Mouse (Mus musculus): ENCODE results near the gene Vsx2. TPM values are rescaled to one million over a fixed set of nuclear protein-coding genes. Genes with fewer than 3 reads are reported as not detected.

Gene Vsx2
- total RNA-seq, 1 experiment from 2014 or later: not detected

DNA sequence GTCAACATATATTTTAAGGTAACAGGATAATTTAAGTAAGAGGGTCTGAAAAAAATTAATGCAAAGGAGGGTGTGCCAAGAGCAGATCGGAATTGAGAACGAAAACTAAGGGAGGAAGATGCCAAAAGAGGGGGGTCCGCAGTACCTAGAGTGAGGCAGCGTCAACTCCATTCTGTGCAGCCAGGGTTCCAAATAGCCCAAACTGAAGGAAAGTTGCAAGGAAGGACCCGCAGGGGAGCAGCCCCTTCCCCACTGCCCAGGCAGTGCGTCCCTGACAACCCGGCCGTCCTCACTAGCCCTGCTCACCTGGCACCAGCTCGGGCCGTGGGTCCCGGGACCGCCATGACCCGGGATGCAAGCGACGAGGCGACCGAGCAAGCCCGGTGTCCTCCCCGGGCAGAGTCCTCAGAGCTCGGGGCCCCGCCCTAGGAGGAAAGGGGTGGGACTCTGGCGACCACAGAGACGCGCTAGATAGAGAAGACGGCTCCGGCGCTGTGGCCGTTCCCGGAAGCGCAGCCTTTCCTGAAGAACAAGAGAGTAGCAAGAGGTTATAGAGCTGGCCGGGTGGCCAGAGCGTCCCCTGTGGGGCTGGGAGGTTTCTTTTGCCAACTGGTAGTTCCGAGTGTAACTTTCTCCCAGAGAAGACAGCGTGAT lies 47.5 kb downstream of the Vsx2 start, which contains the start of gene Abcd4:
TSS of gene Abcd4 (minus strand) at position 437 of the 654 bp plus-strand sequence.
- peak; percentile 99 for ATAC-seq (replicated peaks in 1 of 2; ENCODE audit: insufficient read depth in 1 of 2, low FRiP score in 2 of 2, low TSS enrichment in 1 of 2, low read depth in 1 of 2, poor library complexity in 2 of 2, severe bottlenecking in 2 of 2)

DNA sequence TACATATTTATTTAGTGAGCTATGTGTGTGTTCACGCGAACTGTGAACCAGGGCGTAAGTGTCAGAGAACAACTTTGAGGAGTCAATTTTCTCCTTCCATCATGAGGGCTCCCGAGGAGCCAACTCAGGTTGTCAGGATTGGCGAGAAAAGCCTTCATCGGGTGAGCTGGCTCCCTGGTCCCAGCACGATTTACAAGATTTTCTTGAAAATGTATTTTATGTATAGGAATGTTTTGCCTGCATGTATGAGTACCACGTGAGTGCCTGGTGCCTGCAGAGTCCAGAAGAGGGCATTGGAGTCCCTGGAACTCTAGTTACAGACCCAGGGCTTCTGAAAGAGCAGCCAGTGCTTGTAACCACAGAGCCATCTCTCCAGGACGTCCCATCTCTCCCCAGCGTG lies 48.1 kb downstream of the Vsx2 start:
- ATAC-seq (replicated peaks in 1 of 2; ENCODE audit: insufficient read depth in 1 of 2, low FRiP score in 2 of 2, low TSS enrichment in 1 of 2, low read depth in 1 of 2, poor library complexity in 2 of 2, severe bottlenecking in 2 of 2): peak; percentile 12 to 34; a peak in 2 of 4 replicates

DNA sequence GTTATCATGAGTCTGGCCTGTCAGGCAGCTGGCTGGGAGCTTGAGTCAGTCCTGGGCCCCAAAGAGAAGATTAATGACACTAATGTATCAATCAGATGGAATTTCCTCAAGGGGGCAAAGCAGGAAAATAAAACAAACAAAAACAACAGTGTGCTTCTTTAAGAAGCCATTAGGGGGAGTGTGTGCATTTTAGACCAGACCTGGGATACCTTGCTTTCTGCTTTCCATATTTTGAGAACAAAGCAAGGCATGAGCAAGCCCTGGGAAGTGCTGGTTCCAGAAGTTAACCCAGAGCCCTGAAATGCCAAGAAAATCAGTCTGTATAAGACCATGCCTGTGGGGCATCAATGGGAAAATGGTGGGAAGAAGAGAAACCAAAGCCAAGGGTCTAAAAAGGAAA lies 51.4 kb downstream of the Vsx2 start:
- no peak for ATAC-seq (replicated peaks in 1 of 2; ENCODE audit: insufficient read depth in 1 of 2, low FRiP score in 2 of 2, low TSS enrichment in 1 of 2, low read depth in 1 of 2, poor library complexity in 2 of 2, severe bottlenecking in 2 of 2)

DNA sequence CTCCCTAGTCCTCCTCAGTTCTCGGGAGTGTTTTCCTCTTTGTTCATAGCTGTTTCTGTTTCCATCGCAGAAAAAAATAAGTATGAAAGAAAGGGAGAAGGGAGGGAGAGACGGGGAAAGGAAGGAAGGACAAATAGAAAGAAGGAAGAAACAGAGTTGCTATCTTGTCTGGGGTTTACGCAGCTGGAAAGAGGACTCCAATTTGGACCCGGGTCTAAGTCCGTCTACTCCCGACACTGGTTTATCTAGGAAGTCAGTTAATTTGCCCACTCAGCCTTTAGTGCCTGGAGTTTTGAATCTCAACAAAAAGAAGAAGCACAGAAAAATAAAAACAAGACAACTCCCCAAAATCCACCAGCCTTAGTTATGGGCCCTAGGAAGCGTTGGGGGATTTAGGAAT lies 55.0 kb downstream of the Vsx2 start:
- no peak for ATAC-seq (replicated peaks in 1 of 2; ENCODE audit: insufficient read depth in 1 of 2, low FRiP score in 2 of 2, low TSS enrichment in 1 of 2, low read depth in 1 of 2, poor library complexity in 2 of 2, severe bottlenecking in 2 of 2)

DNA sequence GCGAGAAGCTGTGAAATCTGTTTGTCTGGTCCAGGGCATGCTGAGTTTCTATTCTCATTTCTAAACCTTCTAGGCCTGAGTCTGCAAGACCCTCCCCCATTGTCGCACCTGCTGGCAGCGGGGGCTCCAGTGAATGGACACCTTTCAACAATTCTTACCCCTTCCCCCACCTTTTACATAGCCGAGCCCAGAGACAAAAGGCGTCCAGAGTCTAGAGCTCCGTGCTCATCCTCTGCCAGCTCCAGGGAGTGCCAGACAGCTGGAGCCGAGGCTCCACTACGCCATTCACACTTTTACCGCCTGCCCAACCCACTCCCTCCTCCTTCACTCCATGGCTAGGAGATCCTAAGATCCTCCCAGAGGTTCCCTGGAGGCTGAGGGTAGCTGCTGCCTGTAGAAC lies 55.6 kb downstream of the Vsx2 start:
- ATAC-seq (replicated peaks in 1 of 2; ENCODE audit: insufficient read depth in 1 of 2, low FRiP score in 2 of 2, low TSS enrichment in 1 of 2, low read depth in 1 of 2, poor library complexity in 2 of 2, severe bottlenecking in 2 of 2): no peak

DNA sequence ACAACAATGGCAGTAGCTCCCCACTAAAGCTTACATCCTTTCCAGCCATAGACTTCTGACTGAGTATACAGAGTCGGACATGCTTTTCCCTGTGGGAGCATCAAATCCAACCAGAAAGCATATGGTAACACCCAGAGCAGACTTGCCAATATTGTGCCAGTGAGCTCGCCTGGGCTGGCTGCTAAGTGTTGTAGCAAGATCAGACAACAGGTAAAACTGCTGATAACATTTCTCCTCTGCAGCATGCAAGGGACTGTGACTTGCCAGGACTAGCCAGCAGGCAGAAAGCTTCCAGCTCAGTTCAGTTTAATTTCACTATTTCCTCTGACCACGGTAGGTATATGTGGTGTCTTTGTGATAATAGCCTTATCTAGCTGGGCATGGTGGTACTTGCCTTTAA lies 62.3 kb downstream of the Vsx2 start:
- no peak for ATAC-seq (replicated peaks in 1 of 2; ENCODE audit: insufficient read depth in 1 of 2, low FRiP score in 2 of 2, low TSS enrichment in 1 of 2, low read depth in 1 of 2, poor library complexity in 2 of 2, severe bottlenecking in 2 of 2)

DNA sequence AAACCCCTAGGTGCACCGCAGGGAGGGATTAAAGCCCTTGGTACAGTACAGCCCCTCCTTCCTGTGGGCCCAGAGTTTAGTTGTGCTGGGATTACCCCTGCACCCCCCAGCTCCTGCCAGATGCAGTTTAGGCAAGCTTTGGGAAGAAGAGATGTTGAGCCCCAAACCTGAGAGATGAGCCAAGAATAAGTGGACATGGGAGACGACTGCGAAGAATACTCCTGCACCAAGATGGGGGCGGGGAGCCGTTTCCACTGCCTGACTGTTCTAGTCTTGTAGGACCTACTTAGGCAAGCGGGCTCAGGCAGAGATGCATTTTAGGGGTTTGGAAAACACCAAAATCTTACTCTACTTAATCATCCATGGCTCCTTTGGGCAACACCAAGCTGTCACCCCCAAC lies 70.7 kb downstream of the Vsx2 start:
- ATAC-seq (replicated peaks in 1 of 2; ENCODE audit: insufficient read depth in 1 of 2, low FRiP score in 2 of 2, low TSS enrichment in 1 of 2, low read depth in 1 of 2, poor library complexity in 2 of 2, severe bottlenecking in 2 of 2): no peak

DNA sequence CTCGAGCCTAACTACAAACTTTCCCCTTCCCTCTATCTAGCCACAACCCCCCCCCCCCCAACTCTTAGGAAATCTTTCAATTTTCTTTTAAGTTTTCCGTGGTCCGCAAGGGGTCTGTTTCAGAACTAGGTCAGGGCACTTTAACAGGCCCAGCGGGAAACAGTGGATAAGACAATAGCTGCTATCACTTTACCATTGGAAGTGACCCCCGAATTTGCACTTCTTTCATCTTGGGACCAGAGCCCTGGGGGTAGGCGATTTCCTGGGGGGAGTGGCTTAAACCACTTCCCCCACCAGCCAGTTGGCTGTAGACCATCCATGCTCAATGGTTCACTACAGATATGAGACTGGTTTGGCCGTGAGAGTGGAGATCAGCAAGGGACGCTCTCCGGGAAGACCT lies 71.1 kb downstream of the Vsx2 start, which contains the start of gene Vrtn:
TSS of gene Vrtn (plus strand) at position 366 of the 400 bp plus-strand sequence.
- no peak for ATAC-seq (replicated peaks in 1 of 2; ENCODE audit: insufficient read depth in 1 of 2, low FRiP score in 2 of 2, low TSS enrichment in 1 of 2, low read depth in 1 of 2, poor library complexity in 2 of 2, severe bottlenecking in 2 of 2)

Other genes with a start within 250 kb of the Vsx2 start
- 9.5 and 30.1 TPM in 2 replicates for gene Coq6, start 208.1 kb upstream of the Vsx2 start, total RNA-seq (2017)
- 1.3 and 2.3 TPM in 2 replicates for gene Fam161b, start 207.9 kb upstream of the Vsx2 start, total RNA-seq (2017)
- gene Entpd5, start 160.7 kb upstream of the Vsx2 start, total RNA-seq (2017): 44.0 and 58.7 TPM in 2 replicates
- gene Bbof1, start 160.7 kb upstream of the Vsx2 start, total RNA-seq (2017): 6.3 and 6.6 TPM in 2 replicates
- 36.1 and 45.4 TPM in 2 replicates for gene Rnf113a2, start 152.6 kb upstream of the Vsx2 start, total RNA-seq (2017)
- 20.3 and 22.3 TPM in 2 replicates for gene Aldh6a1, start 118.8 kb upstream of the Vsx2 start, total RNA-seq (2017)
- 26.6 and 35.2 TPM in 2 replicates for gene Lin52, start 118.3 kb upstream of the Vsx2 start, total RNA-seq (2017)
- gene Abcd4, start 47.7 kb downstream of the Vsx2 start, total RNA-seq (2017): 6.0 and 10.7 TPM in 2 replicates
- gene Vrtn, start 71.3 kb downstream of the Vsx2 start, total RNA-seq (2017): 0.40 TPM in 1 of 2 replicates, not detected in the other
- gene Syndig1l, start 129.1 kb downstream of the Vsx2 start, total RNA-seq (2017): not detected in 2 replicates
- gene Npc2, start 203.4 kb downstream of the Vsx2 start, total RNA-seq (2017): 42.3 and 51.3 TPM in 2 replicates
- gene Isca2, start 203.5 kb downstream of the Vsx2 start, total RNA-seq (2017): 53.8 and 55.1 TPM in 2 replicates